Mouse (Mus musculus) stomach, postnatal 0 days (tissue): ENCODE data around the gene Psmd4. TPM values are rescaled to one million over a fixed set of nuclear protein-coding genes. Genes with fewer than 3 reads are reported as not detected.

Experiments used
- ATAC-seq: fragments of 200-750 bp; cut with Nextera tagmentation; 2 replicates; pipeline ENCODE4 v1.8.0; 2017; ENCODE audit not compliant: low FRiP score, low TSS enrichment
- DNase-seq: peaks from one replicate; pipeline ENCODE4 v3.0.0-alpha.2; 2016; ENCODE audit warnings: low spot score
- H3K27ac ChIP-seq: fragments of 300-500 bp; sonication (generic); replicated peaks from 2 replicates; pipeline ENCODE4 v1.5.1; 2014; ENCODE audit warnings: mild to moderate bottlenecking, control low read depth
- H3K27me3 ChIP-seq: fragments of 300-500 bp; sonication (generic); 2 replicates; pipeline ENCODE4 v1.6.1; 2014; ENCODE audit warnings: low read length; ENCODE audit not compliant: control insufficient read depth, insufficient read depth
- H3K36me3 ChIP-seq: fragments of 300-500 bp; sonication (generic); 2 replicates; pipeline ENCODE4 v1.6.1; 2014; ENCODE audit warnings: low read length, mixed read lengths; ENCODE audit not compliant: control insufficient read depth, insufficient read depth
- H3K4me1 ChIP-seq: fragments of 300-500 bp; sonication (generic); replicated peaks from 2 replicates; pipeline ENCODE4 v1.6.1; 2014; ENCODE audit warnings: antibody characterized with exemption; ENCODE audit not compliant: control insufficient read depth, insufficient read depth
- H3K4me2 ChIP-seq: fragments of 300-500 bp; sonication (generic); replicated peaks from 2 replicates; pipeline ENCODE4 v1.6.1; 2014; ENCODE audit warnings: low read depth, mild to moderate bottlenecking, control low read depth, moderate library complexity
- H3K4me3 ChIP-seq: fragments of 300-500 bp; sonication (generic); 2 replicates; pipeline ENCODE4 v1.5.1; 2014; ENCODE audit warnings: low read depth, low read length, control low read depth
- H3K9ac ChIP-seq: fragments of 300-500 bp; sonication (generic); 2 replicates; pipeline ENCODE4 v1.6.1; 2014; ENCODE audit warnings: mild to moderate bottlenecking, low read length, control low read depth, mixed read lengths
- H3K9me3 ChIP-seq: fragments of 300-500 bp; sonication (generic); 2 replicates; pipeline ENCODE4 v1.6.1; 2016; ENCODE audit warnings: low read length; ENCODE audit not compliant: control insufficient read depth
- CTCF ChIP-seq: IDR thresholded peaks from 2 replicates; pipeline ENCODE4 v1.5.1; 2016; ENCODE audit warnings: antibody characterized with exemption, low read depth, mild to moderate bottlenecking, moderate library complexity
- EP300 ChIP-seq: optimal IDR thresholded peaks from 2 replicates; pipeline ENCODE3; 2016; ENCODE audit warnings: antibody characterized with exemption
- WGBS: fragments of 180-500 bp; shearing (Covaris S2); extraction: QIAGEN DNeasy Blood & Tissue Kit; methylation state at CpG from one replicate; pipeline ENCODE4 v1.1.7; 2014; 5-methylcytosine and 5-hydroxymethylcytosine counted together
- microRNA-seq: library from miRNA; unstranded; fragments of <30 nt; microRNA quantifications from one replicate; pipeline ENCODE4, GENCODE M21; 2016
- polyA plus RNA-seq: library from polyadenylated mRNA; unstranded; fragments of >200 nt; fragmentation: Nextera tagmentation; extraction: Ambion mirVana; gene quantifications from 2 replicates; pipeline ENCODE4 v1.2.1, GENCODE M21; 2015

Psmd4 gene
- polyA plus RNA-seq, 1 experiment from 2014 or later = 171 TPM

DNA sequence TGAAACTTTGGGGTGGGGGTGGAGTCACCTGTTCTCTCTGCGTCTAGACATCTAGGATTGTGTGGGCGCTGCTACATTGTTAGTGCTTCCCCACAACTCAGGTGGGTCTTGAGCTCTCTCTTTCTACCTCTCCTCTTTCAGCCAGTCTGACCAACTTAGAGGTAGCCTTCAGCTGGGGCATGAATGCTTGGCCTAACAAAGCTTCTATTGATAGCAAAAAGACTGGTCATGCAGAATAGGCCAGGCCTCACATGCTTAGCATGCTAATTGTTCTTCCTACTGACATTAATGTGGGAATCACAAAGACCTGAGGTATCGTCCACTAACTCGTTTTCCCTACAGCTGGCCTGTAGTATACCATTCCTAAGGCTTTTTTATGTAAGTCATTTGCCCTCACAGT is 39.8 kb downstream of the Psmd4 start:
- peaks cover 27% of the 10 kb centered on the region for H3K36me3 ChIP-seq
- no peak overlapping the region for H3K27ac ChIP-seq
- H3K9me3 ChIP-seq = no peaks in the 10 kb centered on the region
- no peaks in the 10 kb centered on the region for H3K27me3 ChIP-seq
- no peak overlapping the region for H3K4me3 ChIP-seq
- H3K4me2 ChIP-seq = no peak overlapping the region
- TF ChIP-seq EP300 = no peak
- no peak for TF ChIP-seq CTCF
- H3K9ac ChIP-seq = no peak overlapping the region
- DNase-seq = no peak
- no peak for ATAC-seq
- H3K4me1 ChIP-seq = no peaks in the 10 kb centered on the region
- 84% methylated on average over 4 of the region's 4 CpGs for WGBS

DNA sequence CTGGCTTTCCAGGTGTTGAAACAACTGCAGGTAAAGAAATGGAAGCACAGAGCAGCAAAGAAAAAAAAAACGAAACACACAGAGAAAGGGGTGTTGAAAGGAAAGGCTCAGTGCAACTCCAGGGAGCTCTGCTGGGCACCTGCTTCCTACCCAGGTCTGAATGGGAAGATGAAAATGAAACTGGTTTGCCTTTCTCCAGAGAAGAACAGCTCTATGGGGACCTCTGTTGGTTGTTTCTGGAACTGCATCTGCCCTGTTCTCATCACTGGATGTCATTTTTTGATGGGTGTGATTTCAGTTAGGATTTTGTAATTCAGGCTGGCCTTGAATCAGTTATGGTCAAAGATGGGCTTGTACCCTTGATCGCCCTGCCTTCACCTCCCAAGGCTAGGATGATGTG is 45.5 kb downstream of the Psmd4 start:
- peak; percentile 84 for DNase-seq
- WGBS = 35% methylated on average over 2 of the region's 2 CpGs
- no peak for ATAC-seq
- Histone ChIP-seq H3K9ac (no peak overlapping the region), H3K27ac (no peak overlapping the region), H3K4me2 (no peak overlapping the region), H3K9me3 (no peaks in the 10 kb centered on the region), H3K36me3 (peaks cover 29% of the 10 kb centered on the region), H3K4me3 (no peak overlapping the region), H3K27me3 (no peaks in the 10 kb centered on the region), H3K4me1 (no peaks in the 10 kb centered on the region)
- TF ChIP-seq EP300 = no peak
- TF ChIP-seq CTCF = peak; percentile 94

DNA sequence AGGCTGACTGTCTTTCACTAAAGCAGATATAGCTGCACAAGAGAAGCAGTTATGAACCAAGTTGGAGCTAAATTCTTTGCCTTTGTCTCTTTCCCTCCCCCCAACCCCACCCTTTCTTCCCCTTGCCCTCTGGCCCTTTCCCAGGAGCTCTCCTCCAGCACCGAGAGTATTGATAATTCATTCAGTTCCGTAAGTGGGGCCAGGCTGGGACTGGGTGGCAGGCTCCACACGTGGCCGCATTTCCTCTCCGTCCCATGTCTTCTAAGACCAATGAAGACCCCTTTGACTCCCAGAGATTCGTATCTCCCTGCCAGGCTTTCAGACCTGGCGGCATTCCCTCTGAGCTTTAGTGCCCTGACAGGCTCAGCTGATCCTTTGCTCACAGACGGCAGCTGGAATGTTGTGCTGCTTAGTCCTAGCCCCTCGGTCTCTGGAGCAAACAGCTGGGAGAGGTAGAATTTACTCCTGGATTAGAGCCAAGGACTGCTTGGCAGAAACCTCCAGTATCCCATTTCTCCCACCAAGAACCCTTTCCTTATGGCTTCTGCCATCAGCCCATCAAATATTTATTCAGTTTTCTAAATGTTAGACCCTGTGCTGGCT is 53.2 kb downstream of the Psmd4 start:
- TF ChIP-seq CTCF (no peak), EP300 (no peak)
- Histone ChIP-seq H3K9ac (peak overlapping the region; percentile 35), H3K4me3 (no peak overlapping the region), H3K4me1 (peaks cover 5% of the 10 kb centered on the region), H3K4me2 (peak overlapping the region; percentile 27; the same call in 1 of the 2 replicates), H3K36me3 (peaks cover 8% of the 10 kb centered on the region), H3K27ac (peak overlapping the region; percentile 58), H3K9me3 (no peaks in the 10 kb centered on the region), H3K27me3 (no peaks in the 10 kb centered on the region)
- ATAC-seq (peak; percentile 21; the same call in 1 of the 2 replicates), DNase-seq (peak; percentile 41)
- 9% methylated on average over 9 of the region's 9 CpGs for WGBS

DNA sequence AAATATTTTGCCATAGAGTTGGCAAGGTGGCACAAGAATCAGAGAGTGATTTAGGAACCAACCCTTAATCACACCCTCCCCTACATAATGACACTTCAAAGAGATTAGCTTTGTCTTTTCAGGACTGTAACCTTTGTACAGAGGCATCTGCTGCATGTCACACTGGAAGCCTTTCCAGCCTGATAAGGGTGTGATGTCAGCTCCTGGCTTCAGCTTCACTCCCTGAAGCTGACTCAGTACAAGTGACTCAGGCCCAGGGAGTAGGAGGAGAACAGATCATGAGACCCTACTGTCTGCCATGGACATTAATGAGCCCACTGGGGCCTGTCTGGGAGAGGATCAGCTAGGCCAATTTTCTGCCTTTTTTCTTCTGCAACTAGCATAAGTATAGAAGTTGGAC is 54.8 kb downstream of the Psmd4 start:
- Histone ChIP-seq H3K36me3 (peaks cover 7% of the 10 kb centered on the region), H3K9ac (no peak overlapping the region), H3K27ac (peak overlapping the region; percentile 31), H3K4me3 (no peak overlapping the region), H3K9me3 (no peaks in the 10 kb centered on the region), H3K27me3 (no peaks in the 10 kb centered on the region), H3K4me1 (peaks cover 5% of the 10 kb centered on the region), H3K4me2 (no peak overlapping the region)
- TF ChIP-seq EP300 (no peak), CTCF (no peak)
- ATAC-seq (peak; percentile 90), DNase-seq (peak; percentile 59)

DNA sequence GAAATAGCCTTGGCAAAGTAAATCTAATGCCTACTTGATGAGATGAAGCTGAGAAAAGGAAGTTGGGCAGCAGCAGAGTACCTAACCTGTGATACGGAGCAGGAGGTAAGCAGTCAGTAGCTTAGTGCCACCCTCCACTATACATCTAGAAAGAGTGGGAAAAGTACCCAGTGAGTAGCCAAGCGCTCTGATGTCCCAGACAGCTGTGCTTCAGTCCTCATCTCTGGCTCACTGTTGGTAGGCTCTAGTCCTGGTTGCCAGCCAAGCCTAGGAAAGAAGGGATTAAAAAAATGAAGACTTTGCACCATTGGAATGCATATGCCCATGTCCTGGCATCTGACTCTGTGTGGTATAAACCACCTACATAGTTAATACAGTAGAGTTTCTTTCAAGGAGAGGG is 56.9 kb downstream of the Psmd4 start:
- H3K9me3 ChIP-seq = no peaks in the 10 kb centered on the region
- H3K4me2 ChIP-seq = no peak overlapping the region
- WGBS = 91% methylated on average over 2 of the region's 2 CpGs

DNA sequence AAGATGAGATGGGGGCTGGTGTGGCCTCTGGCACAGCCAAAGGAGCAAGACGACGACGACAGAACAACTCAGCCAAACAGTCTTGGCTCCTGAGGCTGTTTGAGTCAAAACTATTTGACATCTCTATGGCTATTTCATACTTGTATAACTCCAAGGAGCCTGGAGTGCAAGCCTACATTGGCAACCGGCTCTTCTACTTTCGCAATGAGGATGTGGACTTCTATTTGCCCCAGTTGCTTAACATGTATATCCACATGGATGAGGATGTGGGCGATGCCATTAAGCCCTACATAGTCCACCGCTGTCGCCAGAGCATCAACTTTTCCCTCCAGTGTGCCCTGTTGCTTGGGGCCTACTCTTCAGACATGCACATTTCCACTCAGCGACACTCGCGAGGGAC is 58.1 kb downstream of the Psmd4 start:
- Histone ChIP-seq H3K4me1 (peaks cover 5% of the 10 kb centered on the region), H3K9me3 (no peaks in the 10 kb centered on the region), H3K36me3 (peaks cover 7% of the 10 kb centered on the region), H3K4me2 (no peak overlapping the region), H3K4me3 (no peak overlapping the region), H3K9ac (no peak overlapping the region), H3K27me3 (no peaks in the 10 kb centered on the region), H3K27ac (no peak overlapping the region)
- no peak for TF ChIP-seq EP300
- no peak for TF ChIP-seq CTCF
- ATAC-seq = no peak
- 84% methylated on average over 11 of the region's 11 CpGs for WGBS
- no peak for DNase-seq

More for the DNA sequence above, 56.9 kb downstream of the Psmd4 start:
- H3K4me1 ChIP-seq = peaks cover 5% of the 10 kb centered on the region
- ATAC-seq (no peak), DNase-seq (no peak)
- H3K9ac ChIP-seq = no peak overlapping the region
- H3K27me3 ChIP-seq = no peaks in the 10 kb centered on the region
- TF ChIP-seq CTCF (no peak), EP300 (no peak)
- no peak overlapping the region for H3K27ac ChIP-seq
- H3K4me3 ChIP-seq = no peak overlapping the region
- peaks cover 7% of the 10 kb centered on the region for H3K36me3 ChIP-seq

Small RNA genes lying within 50 kb of the gene (microRNA-seq; reads per million reads assigned to microRNA genes)
- not detected for gene Mir7013

Other genes with a start within 250 kb of the Psmd4 start
- gene Pogz, start 205.0 kb downstream of the Psmd4 start, polyA plus RNA-seq = 4.1 and 4.6 TPM in 2 replicates
- gene Psmb4, start 155.7 kb downstream of the Psmd4 start, polyA plus RNA-seq = 243 and 251 TPM in 2 replicates
- gene Selenbp1, start 109.6 kb downstream of the Psmd4 start, polyA plus RNA-seq = 65.9 and 71.9 TPM in 2 replicates
- gene Rfx5, start 88.5 kb downstream of the Psmd4 start, polyA plus RNA-seq = 3.0 and 3.2 TPM in 2 replicates
- gene Pi4kb, start 67.9 kb downstream of the Psmd4 start, polyA plus RNA-seq = 10.0 and 11.2 TPM in 2 replicates
- gene Zfp687, start 27.2 kb downstream of the Psmd4 start, polyA plus RNA-seq = 8.2 and 10.0 TPM in 2 replicates
- gene Pip5k1a, start 64.3 kb upstream of the Psmd4 start, polyA plus RNA-seq = 15.7 and 17.8 TPM in 2 replicates
- gene Vps72, start 68.4 kb upstream of the Psmd4 start, polyA plus RNA-seq = 60.8 and 65.9 TPM in 2 replicates
- gene Tmod4, start 81.9 kb upstream of the Psmd4 start, polyA plus RNA-seq = 0.70 and 1.0 TPM in 2 replicates
- gene Scnm1, start 91.4 kb upstream of the Psmd4 start, polyA plus RNA-seq = 39.5 and 42.9 TPM in 2 replicates
- gene Lysmd1, start 91.5 kb upstream of the Psmd4 start, polyA plus RNA-seq = 9.6 and 10.1 TPM in 2 replicates
- 5.0 and 5.3 TPM in 2 replicates for gene Tnfaip8l2, start 99.7 kb upstream of the Psmd4 start, polyA plus RNA-seq
- gene Sema6c, start 117.8 kb upstream of the Psmd4 start, polyA plus RNA-seq = 1.7 and 2.2 TPM in 2 replicates
- gene Gabpb2, start 175.3 kb upstream of the Psmd4 start, polyA plus RNA-seq = 3.3 and 3.4 TPM in 2 replicates
- gene Cdc42se1, start 186.1 kb upstream of the Psmd4 start, polyA plus RNA-seq = 88.1 and 99.4 TPM in 2 replicates
- gene Mllt11, start 189.6 kb upstream of the Psmd4 start, polyA plus RNA-seq = 11.0 and 11.8 TPM in 2 replicates
- gene Gm128, start 199.0 kb upstream of the Psmd4 start, polyA plus RNA-seq = 0.21 and 0.38 TPM in 2 replicates
- gene Bnipl, start 208.6 kb upstream of the Psmd4 start, polyA plus RNA-seq = 16.6 and 16.8 TPM in 2 replicates
- 55.9 and 64.1 TPM in 2 replicates for gene Mindy1, start 238.7 kb upstream of the Psmd4 start, polyA plus RNA-seq
- 10.1 and 11.7 TPM in 2 replicates for gene Prune1, start 239.5 kb upstream of the Psmd4 start, polyA plus RNA-seq